Mouse (Mus musculus) liver, embryonic 14.5 days (tissue): ENCODE data around the gene Gm10644.

Experiments used
- CTCF ChIP-seq: IDR thresholded peaks from 2 replicates; pipeline ENCODE4 v1.5.1; 2016; ENCODE audit warnings: antibody characterized with exemption, low read depth, control low read depth
- EP300 ChIP-seq: IDR thresholded peaks from 2 replicates; pipeline ENCODE4 v1.6.1; 2016; ENCODE audit warnings: antibody characterized with exemption, low read depth

GRCm38 (mm10) chr8:83900266-83900956 lies 54.6 kb downstream of the Gm10644 start:
- TF ChIP-seq CTCF (no peak), EP300 (no peak)
